Mouse (Mus musculus) CH12.LX (cell line): ENCODE data around the gene Hbb-y.
"Not testable (repeated sequence)": the region's sequence is repeated elsewhere in the genome, so short reads cannot be mapped to it uniquely, and the experiment has no call there.

ENCODE experiments used
- CTCF ChIP-seq, 2 experiments: IDR thresholded peaks in 1 of 2; conservative IDR thresholded peaks in 1 of 2; 2 replicates each; pipeline ENCODE4 v1.5.1; 2011 to 2012; ENCODE audit warnings: low read depth in 2 of 2, low read length in 2 of 2, improper control_type of control experiment in 1 of 2, inconsistent platforms in 1 of 2, mild to moderate bottlenecking in 1 of 2, moderate library complexity in 1 of 2
- ELF1 ChIP-seq: IDR thresholded peaks from 2 replicates; pipeline ENCODE4 v1.6.1; 2014; ENCODE audit warnings: low read depth, mild to moderate bottlenecking, inconsistent platforms, low read length, improper control_type of control experiment
- JUND ChIP-seq: conservative IDR thresholded peaks from 2 replicates; pipeline ENCODE4 v1.6.1; 2011; ENCODE audit warnings: low read depth, low read length, improper control_type of control experiment
- MAZ ChIP-seq: IDR thresholded peaks from 2 replicates; pipeline ENCODE4 v1.6.1; 2012; ENCODE audit warnings: low read depth, mild to moderate bottlenecking, inconsistent platforms, low read length, improper control_type of control experiment, moderate library complexity
- NRF1 ChIP-seq: IDR thresholded peaks from 2 replicates; pipeline ENCODE4 v1.6.1; 2014; ENCODE audit warnings: low read depth, mild to moderate bottlenecking, inconsistent platforms, low read length, improper control_type of control experiment, moderate library complexity
- PAX5 ChIP-seq: IDR thresholded peaks from 2 replicates; pipeline ENCODE4 v1.6.1; 2012; ENCODE audit warnings: low read length, inconsistent platforms, mixed read lengths
- POLR2A ChIP-seq: IDR thresholded peaks from 2 replicates; pipeline ENCODE4 v1.6.1; 2011; ENCODE audit warnings: low read depth, mild to moderate bottlenecking, improper control_type of control experiment, low read length
- TCF12 ChIP-seq: IDR thresholded peaks from 2 replicates; pipeline ENCODE4 v1.6.1; 2014; ENCODE audit warnings: low read depth, mild to moderate bottlenecking, inconsistent platforms, low read length, improper control_type of control experiment
- UBTF ChIP-seq: IDR thresholded peaks from 2 replicates; pipeline ENCODE4 v1.6.1; 2012; ENCODE audit warnings: low read depth, mild to moderate bottlenecking, inconsistent platforms, low read length, improper control_type of control experiment, moderate library complexity
- USF1 ChIP-seq: IDR thresholded peaks from 2 replicates; pipeline ENCODE4 v1.6.1; 2014; ENCODE audit warnings: low read depth, mild to moderate bottlenecking, inconsistent platforms, low read length, improper control_type of control experiment
- ZNF384 ChIP-seq: IDR thresholded peaks from 2 replicates; pipeline ENCODE4 v1.6.1; 2012; ENCODE audit warnings: low read depth, low read length, improper control_type of control experiment, inconsistent platforms

DNA sequence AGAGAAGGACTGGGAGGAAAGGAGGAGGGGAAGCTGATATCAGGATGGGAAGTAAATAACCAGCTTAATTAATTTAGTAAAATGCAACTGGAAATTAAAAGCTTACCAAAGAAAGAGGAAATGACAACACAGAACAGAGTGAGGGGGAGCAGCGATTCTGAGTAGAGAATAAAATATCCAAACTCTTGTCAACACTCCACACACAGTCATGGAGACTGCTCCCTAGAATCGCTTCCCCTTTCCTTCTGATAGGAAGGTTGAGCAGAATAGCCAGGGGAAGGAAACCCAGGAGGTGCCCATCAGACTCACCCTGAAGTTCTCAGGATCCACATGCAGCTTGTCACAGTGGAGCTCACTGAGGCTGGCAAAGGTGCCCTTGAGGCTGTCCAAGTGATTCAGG, 25.9 kb downstream of the Hbb-y start:
- TF ChIP-seq CTCF (conservative IDR thresholded peaks at IDR 0.05 in 1 of 2, IDR thresholded peaks at IDR 0.05 in 1 of 2; ENCODE audit: low read depth in 2 of 2, low read length in 2 of 2); POLR2A; NRF1; PAX5; JUND; USF1; UBTF; ZNF384; MAZ; TCF12; ELF1: not testable (repeated sequence)
